Mouse (Mus musculus) bone marrow macrophage, adult 2 months (primary cell): ENCODE measurements at regions not wholly inside any gene's neighbourhood (a gene's known extent, or its start where the extent isn't known, plus 50 kb on each side); places are given as distances from the start of the nearest gene placed in this dataset.

Source experiments
- H3K27ac ChIP-seq: 2 replicates; pipeline ENCODE4 v1.5.1; 2012; ENCODE audit warnings: low read depth, low read length; ENCODE audit not compliant: insufficient read depth
- H3K4me1 ChIP-seq: 2 replicates; pipeline ENCODE4 v1.6.1; 2012; ENCODE audit warnings: low read length; ENCODE audit not compliant: control insufficient read depth, insufficient read depth
- H3K4me3 ChIP-seq: 2 replicates; pipeline ENCODE4 v1.5.1; 2012; ENCODE audit warnings: mild to moderate bottlenecking, low read length, moderate library complexity; ENCODE audit not compliant: insufficient read depth
- CTCF ChIP-seq: IDR thresholded peaks from 2 replicates; pipeline ENCODE4 v1.5.1; 2012; ENCODE audit warnings: low read depth, mild to moderate bottlenecking, low read length, moderate library complexity
- POLR2A ChIP-seq: IDR thresholded peaks from 2 replicates; pipeline ENCODE4 v1.6.1; 2012; ENCODE audit warnings: mild to moderate bottlenecking, low read depth, low read length, borderline replicate concordance

DNA sequence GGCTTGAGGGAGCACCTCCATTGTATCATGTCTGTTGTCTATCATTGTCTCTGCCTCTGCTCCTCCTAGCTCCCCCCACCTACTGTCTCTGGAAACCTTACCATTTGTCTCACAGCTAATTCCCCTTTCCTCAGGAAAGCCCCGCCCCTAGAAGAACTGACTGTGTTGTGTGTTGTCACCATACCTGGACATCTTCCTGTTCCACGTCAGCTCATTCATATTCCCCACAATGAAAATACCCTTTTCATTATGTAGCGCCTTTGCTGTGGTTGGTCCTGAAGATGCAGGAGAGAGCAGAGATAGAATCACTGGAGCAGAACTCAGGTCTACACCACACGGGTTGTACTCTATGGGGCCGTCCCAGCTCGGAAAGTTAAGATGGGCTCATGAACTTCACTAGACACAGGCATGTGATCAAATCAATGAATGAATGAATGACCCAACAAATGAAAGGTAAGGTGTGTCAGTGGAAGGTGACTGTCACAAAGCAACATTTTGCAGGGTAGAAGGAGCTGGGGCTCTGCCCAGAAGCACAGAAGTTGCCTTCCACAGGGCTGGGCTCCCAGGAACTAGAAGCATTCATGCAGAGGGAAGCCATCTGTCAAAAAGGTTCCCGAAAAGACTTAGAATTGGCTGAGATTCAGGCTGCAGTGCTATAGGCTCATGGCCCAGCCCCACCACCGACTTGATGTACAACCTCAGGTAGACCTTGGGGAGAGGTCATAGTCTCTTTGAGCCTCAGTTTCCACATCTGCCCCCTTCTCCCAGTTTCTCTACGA is 384.8 kb upstream of the Zmiz1 start:
- H3K4me1 ChIP-seq = no peaks in the 10 kb centered on the region
- no peak overlapping the region for H3K27ac ChIP-seq
- TF ChIP-seq CTCF (no peak), POLR2A (no peak)
- H3K4me3 ChIP-seq = no peak overlapping the region

DNA sequence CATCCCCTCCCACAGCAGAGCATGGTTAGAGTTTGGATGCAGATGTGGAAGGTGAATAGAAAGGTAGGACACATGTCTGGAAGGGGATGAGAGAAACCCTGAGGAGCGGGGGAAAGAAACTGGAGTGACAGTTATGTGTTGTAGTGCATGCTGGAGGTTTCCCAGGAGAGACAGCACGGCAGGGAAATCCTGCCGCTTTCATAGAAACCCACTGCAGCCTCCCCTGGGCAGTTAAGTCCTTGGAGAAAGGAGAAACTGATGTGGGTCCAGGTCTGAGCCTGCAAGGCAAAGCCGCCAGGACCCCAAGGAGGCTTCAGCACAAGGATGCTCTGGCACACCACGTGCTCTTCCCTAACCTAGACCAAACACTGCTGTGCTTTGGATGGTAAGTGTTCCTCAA is 384.1 kb upstream of the Zmiz1 start:
- no peak for TF ChIP-seq POLR2A
- TF ChIP-seq CTCF = no peak
- Histone ChIP-seq H3K4me1 (no peaks in the 10 kb centered on the region), H3K27ac (no peak overlapping the region), H3K4me3 (no peak overlapping the region)

DNA sequence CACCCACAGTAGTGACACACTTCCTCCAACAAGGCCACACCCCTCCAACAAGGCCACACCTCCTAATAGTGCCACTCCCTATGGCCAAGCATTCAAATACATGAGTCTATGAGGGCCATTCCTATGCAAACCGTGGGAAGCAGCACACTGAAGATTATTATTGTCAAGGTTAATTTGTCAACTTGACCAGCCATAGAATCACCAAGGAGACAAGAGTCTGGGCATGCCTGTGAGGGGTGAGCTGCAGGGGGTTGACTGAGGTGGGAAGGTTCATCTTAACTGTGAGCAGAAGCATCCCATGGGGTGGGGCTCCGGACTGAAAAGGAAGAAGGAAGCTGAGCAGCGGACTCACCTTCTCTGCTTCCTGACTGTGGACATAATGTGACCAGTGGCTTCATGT is 378.6 kb upstream of the Zmiz1 start:
- TF ChIP-seq CTCF (no peak), POLR2A (no peak)
- no peak overlapping the region for H3K4me3 ChIP-seq
- no peaks in the 10 kb centered on the region for H3K4me1 ChIP-seq
- H3K27ac ChIP-seq = no peak overlapping the region

DNA sequence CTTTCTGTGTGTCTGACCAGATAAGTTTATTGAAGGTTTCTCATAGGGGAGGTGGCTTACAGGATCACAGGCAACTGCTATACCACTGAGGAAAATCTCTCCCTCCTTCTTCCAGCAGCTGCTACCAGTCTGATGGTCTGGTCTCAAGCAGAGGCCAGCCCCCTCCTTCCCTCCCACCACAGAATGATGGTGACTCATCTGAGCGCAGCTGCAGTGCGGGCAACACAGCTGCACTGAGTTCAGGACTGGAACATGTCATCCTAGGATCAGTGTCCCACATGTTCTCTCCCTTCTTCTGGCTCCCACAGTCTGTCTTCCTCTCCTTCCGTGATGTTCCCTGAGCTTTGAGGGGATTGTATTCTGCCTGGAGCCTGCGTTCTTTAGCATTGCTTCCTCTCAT is 375.1 kb upstream of the Zmiz1 start:
- TF ChIP-seq CTCF = no peak
- no peak for TF ChIP-seq POLR2A
- no peak overlapping the region for H3K4me3 ChIP-seq
- H3K4me1 ChIP-seq = no peaks in the 10 kb centered on the region
- no peak overlapping the region for H3K27ac ChIP-seq

DNA sequence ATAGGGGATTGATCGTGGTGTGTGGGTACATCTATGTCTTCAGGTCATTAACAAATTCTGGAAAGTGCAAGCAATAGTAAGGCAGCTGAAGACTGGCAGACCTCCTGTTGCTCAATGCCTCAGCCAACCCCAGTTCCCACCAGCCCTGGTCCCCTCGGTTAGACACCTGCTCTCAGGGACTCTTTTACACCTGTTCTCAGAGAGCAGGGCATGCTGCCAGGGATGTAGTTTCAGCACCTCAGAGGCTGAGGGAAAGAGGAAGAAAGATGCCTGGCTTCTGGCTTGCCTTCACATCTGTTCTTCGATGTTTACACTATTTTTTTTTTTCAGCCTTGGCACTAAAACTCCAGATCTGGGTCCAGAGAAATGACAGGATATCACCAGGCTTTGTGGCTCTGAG is 362.2 kb upstream of the Zmiz1 start:
- TF ChIP-seq CTCF (no peak), POLR2A (no peak)
- H3K27ac ChIP-seq = no peak overlapping the region
- H3K4me1 ChIP-seq = no peaks in the 10 kb centered on the region
- no peak overlapping the region for H3K4me3 ChIP-seq

DNA sequence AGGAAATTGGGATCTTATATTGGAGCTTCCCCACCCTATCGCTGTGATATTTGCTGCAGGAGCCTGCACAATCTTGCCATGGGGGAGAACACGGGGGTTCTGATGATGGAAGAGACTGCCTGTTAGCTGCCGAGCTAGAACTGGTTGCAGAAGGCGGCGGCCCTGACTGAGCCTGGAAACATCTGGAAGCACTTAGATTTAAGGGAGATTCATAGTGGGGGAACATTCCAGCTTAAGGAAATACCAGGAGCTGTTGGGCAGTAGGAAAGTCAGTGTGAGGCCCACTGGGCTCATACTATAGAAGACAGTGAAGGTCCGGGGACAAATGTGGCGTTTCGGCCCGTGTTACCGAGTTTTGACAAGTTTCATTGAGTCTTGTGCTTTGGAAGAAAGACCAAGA is 353.6 kb upstream of the Zmiz1 start:
- Histone ChIP-seq H3K4me1 (no peaks in the 10 kb centered on the region), H3K27ac (no peak overlapping the region)
- TF ChIP-seq CTCF (no peak), POLR2A (no peak)

DNA sequence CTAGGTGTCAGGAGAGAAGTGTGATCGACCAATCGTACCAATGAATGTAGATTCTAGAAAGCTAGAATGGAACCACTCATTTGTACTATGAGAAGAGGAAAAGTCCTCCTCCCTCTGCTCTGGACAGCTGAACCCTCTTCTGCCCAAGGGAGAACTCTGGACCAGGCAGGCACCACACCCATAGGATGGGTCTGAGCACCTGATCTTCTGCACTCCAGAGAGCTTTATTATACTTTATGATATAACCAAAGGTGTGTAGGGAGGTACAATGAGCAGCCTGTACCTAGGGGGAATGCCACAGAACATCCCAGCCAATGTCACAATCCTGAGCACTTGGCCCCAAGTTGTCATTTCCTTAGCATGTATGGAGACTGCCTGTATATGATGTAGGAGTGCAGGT is 352.5 kb upstream of the Zmiz1 start:
- Histone ChIP-seq H3K4me3 (no peak overlapping the region), H3K4me1 (no peaks in the 10 kb centered on the region), H3K27ac (no peak overlapping the region)
- TF ChIP-seq POLR2A (no peak), CTCF (no peak)

More for the DNA sequence above, 353.6 kb upstream of the Zmiz1 start:
- H3K4me3 ChIP-seq = no peak overlapping the region

DNA sequence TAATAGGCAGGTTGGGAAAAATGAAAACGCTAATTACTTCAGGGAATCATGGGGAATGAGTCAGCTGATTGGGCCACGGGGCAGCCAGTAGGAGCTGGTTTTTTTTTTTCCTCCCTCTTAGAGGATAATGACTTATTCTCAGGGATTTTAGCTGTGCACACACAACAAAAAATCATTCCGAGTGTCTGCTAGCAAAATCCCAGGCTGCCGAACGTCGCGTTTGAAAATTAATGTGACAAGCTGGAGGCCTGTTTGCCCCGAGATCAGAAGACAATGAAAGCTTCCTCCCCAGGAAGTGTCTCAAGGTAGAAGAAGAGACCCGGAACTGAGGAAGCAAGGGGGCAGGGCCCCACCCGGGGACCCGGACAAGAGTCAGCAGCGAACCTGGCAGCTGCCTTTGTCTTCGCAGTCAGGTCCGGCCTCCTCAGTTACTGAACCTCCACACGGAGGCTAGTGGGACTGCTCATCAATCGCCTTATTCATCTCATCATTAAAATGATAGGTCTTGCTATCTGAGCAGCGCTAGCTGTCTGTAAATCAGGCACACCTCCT is 350.8 kb upstream of the Zmiz1 start:
- peaks cover 12% of the 10 kb centered on the region for H3K4me1 ChIP-seq
- no peak overlapping the region for H3K27ac ChIP-seq
- TF ChIP-seq CTCF (no peak), POLR2A (no peak)
- no peak overlapping the region for H3K4me3 ChIP-seq

DNA sequence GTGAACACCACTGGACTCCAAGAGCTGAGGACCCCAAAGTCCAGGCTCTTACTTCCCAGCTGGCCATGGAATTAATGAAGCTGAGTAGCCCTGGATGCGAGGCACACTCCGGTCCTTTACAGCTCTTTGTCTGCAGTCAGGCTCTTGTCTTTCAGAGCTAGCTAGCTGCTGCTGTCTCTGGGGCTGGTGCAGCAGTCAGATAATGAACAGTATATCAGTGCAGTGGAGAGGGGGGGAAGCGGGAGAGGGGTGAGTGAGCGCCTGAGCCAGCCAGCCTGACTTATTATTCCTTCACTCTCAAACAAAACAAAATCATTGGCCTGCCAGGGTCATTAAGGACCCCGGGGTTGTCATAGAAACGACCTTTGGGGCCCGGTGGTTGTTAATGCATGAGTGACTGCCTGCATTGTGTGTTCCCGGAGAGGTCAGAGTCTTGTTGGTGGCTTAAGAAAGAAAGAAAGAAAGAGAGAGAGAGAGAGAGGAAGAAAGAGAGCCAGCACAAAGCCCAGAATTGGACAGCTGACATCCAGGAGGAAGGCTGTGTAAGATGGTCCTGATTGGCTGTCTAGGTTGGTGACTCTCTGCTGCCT is 350.2 kb upstream of the Zmiz1 start:
- no peak for TF ChIP-seq CTCF
- no peak for TF ChIP-seq POLR2A
- Histone ChIP-seq H3K4me1 (peaks cover 15% of the 10 kb centered on the region), H3K27ac (no peak overlapping the region), H3K4me3 (no peak overlapping the region)

DNA sequence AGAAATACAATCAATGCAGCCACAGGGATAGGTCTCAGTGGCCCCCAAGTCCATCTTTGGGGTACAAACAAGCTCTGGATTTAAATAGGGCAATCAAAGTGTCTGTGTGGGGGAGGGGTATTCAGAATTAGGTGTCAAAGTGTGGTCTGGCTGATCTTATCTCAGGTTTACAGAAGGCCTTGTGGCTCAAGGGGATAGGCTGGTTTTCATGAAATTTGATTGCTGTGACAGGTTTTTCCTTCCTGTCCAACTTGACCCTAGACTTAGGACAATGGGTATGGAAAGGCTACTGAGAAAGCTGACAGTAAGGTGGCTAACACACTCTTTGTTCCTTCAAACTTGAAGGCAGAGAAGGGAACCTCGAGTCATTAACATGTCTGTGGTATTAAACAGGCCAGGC is 349.3 kb upstream of the Zmiz1 start:
- TF ChIP-seq CTCF (no peak), POLR2A (no peak)
- Histone ChIP-seq H3K27ac (no peak overlapping the region), H3K4me3 (no peak overlapping the region), H3K4me1 (peaks cover 15% of the 10 kb centered on the region)

DNA sequence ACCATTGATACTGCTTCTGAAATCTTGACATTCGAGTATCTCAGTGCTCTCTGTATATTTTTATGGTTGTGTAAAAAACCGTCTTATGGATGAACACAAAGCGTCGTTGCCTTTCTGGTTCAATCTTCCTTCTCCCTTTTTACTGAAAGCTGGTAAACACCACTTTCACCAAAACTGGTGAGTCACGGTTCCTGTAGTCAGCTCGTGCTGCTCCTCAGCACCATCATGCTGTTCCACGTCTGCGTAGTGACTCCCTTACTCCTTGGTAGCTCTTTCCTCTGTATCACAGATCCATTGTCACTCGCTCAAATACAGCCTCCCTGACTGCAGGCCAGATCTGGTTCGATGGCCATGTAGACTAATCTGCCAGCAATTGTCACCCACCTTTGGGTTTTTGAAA is 346.2 kb upstream of the Zmiz1 start:
- Histone ChIP-seq H3K4me1 (peaks cover 21% of the 10 kb centered on the region), H3K27ac (0 out of 2 replicates have a peak overlapping the region, but pooled peaks have one; percentile 7), H3K4me3 (no peak overlapping the region)
- TF ChIP-seq CTCF = no peak
- no peak for TF ChIP-seq POLR2A
